Mouse (Mus musculus): ENCODE results near the gene Tspan7.

- no peak for TF ChIP-seq POLR2A (IDR thresholded peaks at IDR 0.05; ENCODE audit: borderline replicate concordance, extremely low read depth, insufficient read depth, insufficient read length, poor library complexity, severe bottlenecking)
- TF ChIP-seq CTCF (IDR thresholded peaks at IDR 0.05; ENCODE audit: borderline replicate concordance, extremely low read depth, insufficient read depth, insufficient read length): no peak
These were observed 108.6 kb downstream of the Tspan7 start for GRCm38 (mm10) chrX:10593561-10593960.
